Mouse (Mus musculus) adipocyte (in vitro differentiated cells): Measurements from ENCODE around the gene Fignl1.

Experiments
- DNase-seq: peaks from one replicate; pipeline ENCODE4 v3.0.0-alpha.2; 2016; ENCODE audit warnings: low spot score

The Fignl1 gene

GRCm38 (mm10) chr11:11832755-11833084, 24.0 kb upstream of the Fignl1 start:
- DNase-seq: peak; percentile 22

DNA sequence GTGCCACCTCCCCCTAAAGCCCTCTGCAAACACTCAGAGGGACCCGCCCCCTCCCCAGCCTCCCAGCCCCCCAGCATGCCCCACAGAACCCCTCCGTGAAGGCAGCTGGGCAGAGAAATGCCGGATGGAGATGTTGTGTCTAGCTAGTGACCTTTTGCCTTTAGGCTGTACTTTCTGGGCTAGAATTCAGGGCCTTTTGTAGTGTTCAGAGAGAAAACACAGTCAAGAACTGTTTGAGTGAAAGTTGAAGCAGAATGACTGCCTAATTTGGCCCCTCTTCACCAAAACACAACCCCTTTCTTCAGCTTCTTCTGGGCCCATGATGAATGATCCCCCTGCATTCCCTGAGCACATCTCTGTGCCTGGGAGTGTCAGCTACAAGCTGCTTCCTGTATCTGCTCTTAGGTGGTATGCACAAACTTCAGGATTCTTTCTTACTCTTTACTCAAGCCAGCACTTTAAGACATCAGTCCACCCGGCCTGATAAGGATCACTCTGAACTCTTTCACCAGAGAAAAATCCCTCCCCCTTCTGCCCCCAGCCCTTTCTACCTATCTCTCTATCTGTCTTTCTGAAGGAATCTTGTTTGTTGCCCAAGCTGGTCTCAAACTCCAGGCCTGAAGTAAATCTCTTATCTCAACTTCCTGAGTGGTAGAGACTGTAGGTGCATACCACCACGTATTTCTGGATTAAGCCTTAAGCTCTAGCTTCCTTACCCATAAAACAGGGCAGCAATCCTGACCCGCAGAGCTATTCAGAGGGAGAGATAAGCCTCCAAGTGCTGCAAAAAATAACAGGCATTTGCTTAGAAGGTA, 23.4 kb upstream of the Fignl1 start:
- peak; percentile 54 for DNase-seq

- DNase-seq: no peak
Observed at GRCm38 (mm10) chr11:11831526-11831925, 22.8 kb upstream of the Fignl1 start.

GRCm38 (mm10) chr11:11830884-11831495, 22.2 kb upstream of the Fignl1 start:
- DNase-seq: no peak

GRCm38 (mm10) chr11:11829161-11830000, 20.6 kb upstream of the Fignl1 start:
- no peak for DNase-seq

DNA sequence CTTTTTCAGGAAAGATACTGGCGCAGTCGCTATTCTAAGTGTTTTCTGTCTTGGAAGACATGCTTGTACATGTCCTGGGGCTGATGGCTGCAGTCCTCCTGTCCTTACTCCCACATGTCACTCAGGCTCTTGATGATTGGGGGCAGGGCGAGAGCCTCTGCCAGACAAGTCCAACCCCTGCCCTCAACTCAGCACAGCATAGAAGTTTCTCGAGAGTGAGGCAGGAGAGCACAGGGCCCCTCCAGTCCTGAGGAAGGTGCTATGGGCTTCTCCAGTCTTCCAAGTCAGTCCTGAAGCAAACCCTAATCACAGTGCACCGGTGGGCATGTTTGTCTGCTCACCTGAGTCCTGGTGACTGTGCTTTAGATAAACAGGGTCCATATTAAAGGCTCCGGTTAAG, 20.0 kb upstream of the Fignl1 start:
- DNase-seq: no peak

DNA sequence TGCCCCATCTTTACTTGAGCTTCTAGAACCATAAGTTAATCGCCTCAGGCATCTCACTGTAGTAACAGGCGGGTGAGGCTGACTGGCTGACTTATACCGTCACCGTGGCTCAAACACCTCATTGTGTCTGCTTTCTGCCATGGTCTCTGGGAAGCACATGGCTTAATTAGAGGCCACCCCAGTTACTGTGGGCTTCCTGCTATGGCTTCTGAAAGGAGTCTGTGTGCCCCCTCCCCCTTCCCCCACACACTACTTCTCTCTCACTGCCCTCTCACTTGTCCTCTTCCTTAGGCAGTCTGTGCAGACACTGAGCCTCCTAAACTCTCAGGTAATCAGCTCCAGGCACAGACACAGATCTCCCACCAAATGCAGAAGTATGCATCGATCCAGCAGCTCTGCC, 19.5 kb upstream of the Fignl1 start:
- no peak for DNase-seq

DNA sequence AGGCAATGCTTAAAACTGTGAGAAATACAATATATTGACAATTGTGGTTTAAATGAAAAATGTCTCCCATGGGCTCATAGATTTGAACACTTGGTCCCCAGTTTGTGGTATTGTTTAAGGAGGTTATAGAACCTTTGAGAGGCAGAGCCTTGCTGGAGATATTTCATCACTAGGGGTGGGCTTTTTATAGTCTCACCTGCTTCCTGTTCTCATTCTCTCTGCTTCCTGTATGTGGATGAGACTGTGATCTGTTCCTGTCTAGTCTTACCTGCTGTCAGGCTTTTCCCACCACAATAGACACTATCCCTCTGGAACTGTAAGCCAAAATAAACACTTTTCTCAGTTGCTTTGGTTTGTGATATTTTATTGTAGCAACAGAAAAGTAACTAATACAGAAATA, 17.7 kb upstream of the Fignl1 start:
- no peak for DNase-seq

GRCm38 (mm10) chr11:11825670-11826069, 16.9 kb upstream of the Fignl1 start:
- DNase-seq: no peak

- DNase-seq: no peak
Observed at GRCm38 (mm10) chr11:11824970-11825635, 16.3 kb upstream of the Fignl1 start.

GRCm38 (mm10) chr11:11823980-11824911, 15.5 kb upstream of the Fignl1 start:
- DNase-seq: peak; percentile 64

DNA sequence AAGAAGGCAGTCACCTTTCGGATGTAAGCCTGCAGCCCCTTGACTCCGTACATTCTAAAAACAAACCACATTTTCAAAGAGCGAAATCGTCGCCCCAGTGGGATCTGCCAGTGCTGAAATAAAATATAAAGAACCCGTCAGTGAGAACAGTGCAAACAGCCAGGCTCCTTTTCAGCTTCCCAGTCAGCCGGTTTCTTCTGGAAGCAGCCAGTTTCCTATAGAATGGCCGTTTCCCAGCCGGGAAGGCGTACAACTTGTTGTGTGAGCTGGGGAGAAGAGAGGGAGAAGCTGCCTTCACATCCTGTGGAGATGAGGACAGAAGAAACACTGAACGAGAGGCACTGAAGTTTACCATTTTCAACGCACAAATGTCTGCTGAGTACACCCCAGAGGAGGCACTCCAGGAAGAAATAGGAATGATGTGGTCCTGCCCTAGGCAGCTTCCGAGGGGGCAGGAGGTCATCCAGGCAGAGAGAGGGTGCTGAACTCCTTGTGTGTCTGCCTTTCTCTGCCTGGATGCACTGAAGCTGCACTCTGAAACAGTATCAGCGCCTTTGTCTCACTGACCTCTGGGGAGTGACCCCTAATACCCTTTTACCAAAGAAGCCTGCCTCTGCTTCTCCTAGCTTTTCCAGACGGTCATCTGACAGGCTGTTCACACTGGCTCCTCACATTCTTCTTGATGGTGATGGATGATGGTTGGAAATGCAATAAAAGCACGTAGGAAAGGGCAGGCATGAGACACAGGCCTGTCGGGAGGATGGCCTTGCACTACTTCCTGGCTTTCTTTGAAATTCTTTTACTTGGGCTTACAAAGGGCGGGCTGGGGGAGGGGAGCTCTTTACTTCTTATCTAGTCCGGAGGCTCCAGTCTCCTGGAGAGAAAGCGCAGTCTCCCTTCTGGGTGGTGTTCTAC, 13.7 kb upstream of the Fignl1 start:
- DNase-seq: no peak

GRCm38 (mm10) chr11:11821387-11821975, 12.7 kb upstream of the Fignl1 start:
- no peak for DNase-seq

GRCm38 (mm10) chr11:11820737-11821136, 12.0 kb upstream of the Fignl1 start:
- peak; percentile 53 for DNase-seq

DNA sequence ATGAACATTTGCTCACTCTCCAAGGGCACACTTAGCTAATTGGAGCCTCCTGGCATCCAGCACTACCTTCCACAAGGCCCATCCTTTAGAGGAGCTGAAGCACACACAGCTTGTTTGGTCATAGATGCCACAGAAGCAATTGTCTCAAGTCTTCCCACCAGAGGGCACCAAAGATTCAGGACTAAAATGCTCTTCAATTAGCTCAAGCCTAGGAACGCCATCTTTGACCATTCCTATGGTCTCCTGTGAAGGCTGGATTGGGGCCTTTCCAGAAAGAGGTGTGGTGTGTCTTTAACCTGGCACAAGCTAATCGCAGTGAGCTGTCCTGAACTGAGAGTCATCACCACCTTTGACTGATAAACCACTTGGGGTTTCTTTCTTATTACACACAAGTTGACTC, 11.5 kb upstream of the Fignl1 start:
- DNase-seq: peak; percentile 97

GRCm38 (mm10) chr11:11819206-11819605, 10.4 kb upstream of the Fignl1 start:
- DNase-seq: no peak

GRCm38 (mm10) chr11:11818797-11819196, 10.0 kb upstream of the Fignl1 start:
- no peak for DNase-seq

GRCm38 (mm10) chr11:11815737-11816136, 7.0 kb upstream of the Fignl1 start:
- no peak for DNase-seq

DNA sequence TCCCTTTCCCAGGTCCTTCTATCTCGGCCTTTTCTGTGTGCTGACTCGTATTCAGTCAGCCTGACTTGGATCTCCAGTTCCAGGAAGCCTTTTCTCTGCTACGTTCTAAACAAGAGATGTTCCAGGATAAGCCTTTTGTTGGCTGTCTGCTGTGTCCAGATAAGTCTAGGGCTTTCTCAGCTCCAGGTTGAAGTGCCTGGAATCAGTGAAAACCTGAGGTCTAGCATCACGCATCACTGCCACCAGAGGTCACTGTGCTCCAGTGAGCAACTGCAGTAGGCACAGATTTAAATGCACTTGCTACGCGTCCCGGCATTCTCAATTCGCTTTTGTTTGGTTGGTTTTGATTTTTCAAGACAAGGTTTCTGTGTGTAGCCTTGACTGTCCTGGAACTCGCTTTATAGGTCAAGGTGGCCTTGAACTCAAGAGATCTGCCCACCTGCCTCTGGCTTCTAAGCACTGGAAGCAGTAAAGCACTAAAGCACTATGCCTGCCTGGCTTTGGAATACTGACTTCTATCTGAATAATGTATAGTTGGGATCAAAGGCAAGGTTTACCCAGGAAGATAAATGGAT, 3.2 kb upstream of the Fignl1 start:
- peak; percentile 84 for DNase-seq
